Mouse (Mus musculus) cerebellum, adult 11 months (tissue): ENCODE measurements at regions not wholly inside any gene's neighbourhood (a gene's known extent, or its start where the extent isn't known, plus 50 kb on each side); places are given as distances from the start of the nearest gene placed in this dataset.

Experiments
- DNase-seq: peaks from one replicate; pipeline ENCODE4 v3.0.0; 2022

- DNase-seq: no peak
Measured at GRCm38 (mm10) chr5:118426673-118427072, 133.8 kb upstream of the Med13l start.

GRCm38 (mm10) chr5:118428323-118429095, 132.0 kb upstream of the Med13l start:
- no peak for DNase-seq

- no peak for DNase-seq
Measured at GRCm38 (mm10) chr5:118433599-118433998, 126.9 kb upstream of the Med13l start.

DNA sequence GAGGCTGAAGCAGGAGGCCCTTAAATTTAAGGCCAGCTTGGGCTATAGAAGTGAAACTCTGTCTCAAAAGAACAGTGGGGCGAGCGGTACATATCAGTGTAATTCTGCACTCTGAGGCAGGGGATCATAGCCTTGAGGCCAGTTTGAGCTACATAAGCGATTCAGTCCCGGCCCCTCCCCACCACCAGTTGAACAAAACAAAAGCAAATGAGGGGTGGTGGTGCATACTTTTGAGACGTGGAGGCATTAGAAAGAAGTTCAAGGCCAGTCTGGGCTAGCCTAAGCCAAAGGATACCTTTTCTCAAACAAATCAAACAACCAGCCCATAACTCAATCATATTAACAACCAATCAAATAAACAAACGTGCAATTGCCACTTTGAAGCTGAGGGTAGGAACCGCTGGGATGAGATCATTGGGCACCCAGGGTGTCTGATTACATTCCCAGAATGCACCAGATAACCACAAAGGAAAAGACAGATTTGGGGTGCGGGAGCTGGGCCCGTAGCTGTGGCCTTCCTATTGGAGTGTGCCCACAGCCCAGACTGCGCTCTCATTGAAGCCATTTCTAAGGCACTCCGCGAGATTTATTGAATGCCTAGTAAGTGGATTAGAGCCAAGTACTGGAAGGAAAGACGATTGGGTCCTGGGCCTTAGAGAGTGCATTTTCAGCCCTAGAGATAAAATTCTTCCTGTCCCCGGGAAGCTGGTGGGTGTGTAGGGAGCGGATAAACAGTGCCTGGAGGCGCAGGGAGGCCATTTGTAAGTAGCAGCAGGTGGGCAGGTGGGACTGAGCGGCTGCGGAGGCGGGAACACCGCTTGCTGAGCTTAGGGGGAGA, 125.5 kb upstream of the Med13l start:
- no peak for DNase-seq

GRCm38 (mm10) chr5:118435556-118435950, 124.9 kb upstream of the Med13l start:
- DNase-seq: no peak

DNA sequence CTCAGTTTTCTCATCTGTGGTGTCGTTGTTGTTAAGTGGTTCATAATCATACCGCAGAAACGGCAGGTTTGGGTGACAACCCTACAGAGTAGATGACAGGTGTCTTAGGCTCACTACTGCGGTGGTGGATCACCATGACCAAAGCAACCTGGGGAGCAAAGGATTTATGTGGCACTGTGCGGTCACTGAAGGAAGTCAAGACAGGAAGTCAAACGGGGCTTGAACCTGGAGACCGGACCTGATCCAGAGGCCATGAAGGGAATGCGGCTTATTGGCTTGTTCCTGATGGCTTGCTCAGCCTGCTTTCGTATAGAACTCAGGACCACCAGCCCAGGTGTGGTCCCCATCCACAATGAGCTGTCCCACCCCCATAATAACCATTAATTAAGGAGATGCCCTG, 124.4 kb upstream of the Med13l start:
- no peak for DNase-seq

DNA sequence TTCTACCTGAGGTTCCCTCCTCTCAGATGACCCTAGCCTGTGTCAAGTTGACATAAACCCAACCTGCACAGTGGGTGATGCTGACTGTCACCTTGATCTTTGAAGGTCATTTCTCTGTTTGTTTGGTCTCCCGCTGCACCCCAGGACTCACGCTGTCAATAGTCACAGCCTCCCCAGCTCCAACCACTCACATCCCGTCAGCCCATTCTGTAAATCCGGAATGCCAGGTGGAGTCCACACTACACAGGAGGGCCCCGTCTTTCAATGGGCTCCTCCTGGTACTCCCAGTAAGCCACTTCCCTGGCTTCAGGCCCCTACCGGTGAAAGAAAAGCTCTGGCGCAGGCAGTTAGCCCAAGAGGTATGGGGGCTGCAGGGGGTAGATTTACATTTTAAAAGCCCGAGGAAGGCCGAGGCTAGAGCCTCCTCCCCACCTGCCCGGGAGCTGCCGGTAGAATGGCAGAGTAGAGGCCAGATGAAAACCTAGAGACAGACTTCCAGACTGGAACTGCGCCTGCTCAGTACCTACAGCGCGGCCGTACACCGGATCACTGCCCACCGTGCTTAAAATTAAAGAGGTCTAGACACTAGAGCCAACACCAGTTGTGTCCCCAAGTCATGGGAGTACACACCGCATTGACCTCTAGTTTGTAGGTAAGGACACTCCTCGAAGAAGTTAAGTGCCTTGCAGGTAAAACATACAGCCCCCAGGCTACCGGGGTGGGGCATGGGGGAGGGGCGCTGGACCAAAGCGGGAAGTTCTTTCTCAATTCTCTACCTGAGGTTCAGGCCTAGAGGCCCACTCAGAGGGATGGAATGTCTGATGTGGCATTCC, 123.8 kb upstream of the Med13l start:
- no peak for DNase-seq

GRCm38 (mm10) chr5:118437307-118437610, 123.2 kb upstream of the Med13l start:
- DNase-seq: no peak

DNA sequence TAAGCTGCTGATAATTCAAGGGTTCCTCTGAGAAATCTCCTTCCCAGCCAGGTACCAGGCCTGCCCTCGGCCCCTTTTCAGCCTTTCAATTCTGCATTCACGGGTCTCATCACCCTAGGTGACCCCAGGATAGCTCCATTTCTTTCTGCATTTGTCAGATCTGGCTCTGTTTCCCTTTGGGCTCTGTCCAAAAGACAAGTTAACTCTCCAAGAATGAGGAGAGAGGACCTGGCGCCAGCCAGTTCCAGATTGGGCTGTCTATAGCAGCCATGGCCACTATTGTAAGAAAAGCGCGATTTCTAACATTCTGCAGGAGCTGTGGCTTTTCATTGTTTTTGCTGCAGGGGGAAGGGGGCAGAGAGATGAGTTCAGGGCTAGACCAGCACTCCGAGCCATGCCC, 122.5 kb upstream of the Med13l start:
- no peak for DNase-seq

GRCm38 (mm10) chr5:118444538-118445251, 115.8 kb upstream of the Med13l start:
- no peak for DNase-seq

- DNase-seq: no peak
Measured at GRCm38 (mm10) chr5:118445252-118445987, 115.1 kb upstream of the Med13l start.

DNA sequence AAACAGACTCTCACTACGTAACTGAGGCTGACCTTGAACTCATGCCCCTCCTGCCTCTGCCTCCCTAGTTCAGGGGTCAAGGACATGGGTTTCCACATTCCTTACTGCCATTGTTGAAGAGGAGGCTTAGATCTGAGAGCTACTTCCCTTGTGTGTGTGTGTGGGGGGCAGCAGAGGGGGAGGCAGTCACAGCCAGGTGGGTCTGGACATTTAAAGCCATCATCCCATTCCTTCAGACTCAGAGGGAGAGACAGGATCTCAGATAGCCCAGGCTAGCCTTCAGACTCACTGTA, 114.5 kb upstream of the Med13l start:
- DNase-seq: no peak

DNA sequence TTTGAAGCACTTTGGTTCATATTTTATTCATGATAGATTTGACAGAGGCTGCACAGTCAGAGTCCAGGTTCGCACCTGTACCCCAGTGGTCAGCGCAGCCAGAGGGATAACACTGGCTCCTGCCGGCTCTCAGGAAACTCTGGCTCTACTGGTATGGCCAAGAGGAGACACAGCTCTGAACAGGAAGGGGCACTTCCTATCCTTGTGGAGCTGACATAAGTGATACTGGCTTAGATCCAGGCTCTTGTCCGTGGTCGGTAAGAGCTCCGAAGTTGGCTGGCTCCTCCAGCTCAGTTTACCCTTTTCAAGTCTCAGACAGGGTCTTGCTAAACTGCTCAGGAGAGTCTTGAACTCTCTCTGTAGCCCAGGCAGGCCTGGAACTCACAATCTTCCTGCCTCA, 113.6 kb upstream of the Med13l start:
- DNase-seq: no peak

- DNase-seq: no peak
Measured at GRCm38 (mm10) chr5:118447366-118447765, 113.1 kb upstream of the Med13l start.

DNA sequence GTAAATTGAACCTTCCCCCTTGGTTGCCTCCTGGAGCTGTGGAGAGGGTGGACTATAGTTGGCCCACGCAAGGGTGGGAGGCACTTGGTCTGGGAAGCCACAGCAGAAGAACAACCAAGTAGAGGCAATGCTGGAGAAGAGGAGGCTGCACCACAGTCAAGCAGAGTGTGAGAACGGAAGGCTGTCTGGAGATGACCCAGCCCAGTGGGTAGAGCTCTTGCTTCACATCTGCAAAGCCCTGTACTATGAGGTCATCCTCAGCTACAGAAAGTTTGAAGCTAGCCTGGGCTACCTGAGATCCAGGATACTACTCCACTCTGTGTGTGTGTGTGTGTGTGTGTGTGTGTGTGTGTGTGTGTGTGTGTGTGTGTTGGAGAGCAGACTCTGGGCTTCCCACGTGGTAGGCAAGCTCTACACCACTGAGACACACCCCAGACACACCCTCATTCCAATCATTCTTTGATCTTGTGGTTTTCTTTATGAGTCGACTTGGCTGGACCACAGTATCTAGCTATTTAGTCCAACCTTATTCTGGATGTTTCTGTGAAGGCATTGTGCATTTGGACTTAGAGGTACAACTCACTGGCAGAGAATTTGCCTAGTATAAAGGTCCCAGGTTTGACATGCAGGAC, 111.5 kb upstream of the Med13l start:
- DNase-seq: no peak

DNA sequence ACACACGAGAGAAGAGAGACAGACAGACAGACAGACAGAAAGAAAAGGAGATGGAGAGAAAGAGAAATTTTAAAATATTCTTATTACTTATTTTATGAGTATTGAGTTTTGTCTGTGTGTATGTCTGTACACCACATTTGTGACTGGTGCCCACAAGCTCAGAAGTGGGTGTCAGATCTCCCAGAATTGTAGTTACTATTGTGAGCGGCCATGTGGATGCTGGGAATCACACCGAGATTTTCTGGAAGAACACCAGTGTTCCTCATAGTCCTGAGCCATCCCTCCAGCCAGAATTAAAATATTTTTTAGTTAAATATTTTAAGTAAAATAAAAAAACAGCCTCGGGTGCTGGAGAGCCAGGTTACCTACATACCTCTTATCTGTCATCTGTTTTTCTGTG, 110.6 kb upstream of the Med13l start:
- no peak for DNase-seq

DNA sequence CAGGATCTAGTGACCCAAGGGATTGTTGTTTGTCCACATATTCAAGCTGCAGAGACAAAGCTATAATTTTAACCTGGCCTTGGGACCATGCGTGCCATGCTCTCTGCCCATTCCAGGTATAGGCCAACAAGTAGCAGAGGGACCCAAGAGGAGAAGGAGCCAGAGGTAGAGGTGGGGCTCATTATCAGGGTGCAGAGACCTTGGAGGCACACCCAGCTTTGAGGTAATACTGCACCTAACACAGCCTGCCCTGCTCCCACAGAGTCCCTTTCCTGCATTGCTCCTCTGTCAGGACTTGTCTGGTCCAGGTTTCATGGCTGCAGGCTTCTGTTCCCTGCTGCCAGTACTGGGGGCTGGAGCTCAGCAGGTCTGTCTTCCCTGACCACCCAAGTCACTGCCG, 108.4 kb upstream of the Med13l start:
- DNase-seq: no peak

GRCm38 (mm10) chr5:118454096-118454495, 106.4 kb upstream of the Med13l start:
- no peak for DNase-seq

- no peak for DNase-seq
Measured at GRCm38 (mm10) chr5:118458727-118459390, 101.6 kb upstream of the Med13l start.

DNA sequence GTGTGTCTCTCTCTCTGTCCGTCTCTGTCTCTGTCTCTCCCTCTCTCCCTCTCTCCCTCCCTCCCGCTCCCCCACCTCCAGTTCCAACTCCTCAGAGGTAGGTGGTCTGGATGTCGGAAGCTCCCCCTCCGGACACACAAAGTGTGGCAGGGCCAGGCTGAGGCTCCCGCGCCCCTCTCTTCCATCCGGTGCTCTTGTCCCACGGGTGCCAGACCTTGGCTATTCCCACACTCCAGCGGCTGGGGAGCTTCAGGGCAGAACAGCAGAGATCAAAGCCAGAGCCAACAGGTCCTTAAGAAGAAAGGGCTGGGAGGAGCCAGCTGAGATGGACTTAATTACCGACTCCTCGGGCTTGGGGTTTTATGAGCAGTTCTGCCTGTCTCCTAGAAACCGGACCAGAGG, 101.1 kb upstream of the Med13l start:
- no peak for DNase-seq

- no peak for DNase-seq
Measured at GRCm38 (mm10) chr5:118461967-118462366, 98.5 kb upstream of the Med13l start.
